Mouse (Mus musculus): ENCODE data around the gene Tsnaxip1. TPM values are rescaled to one million over a fixed set of nuclear protein-coding genes. Genes with fewer than 3 reads are reported as not detected.

Tsnaxip1 gene
- polyA plus RNA-seq, 1 experiment: 0.10 TPM

- no peak for TF ChIP-seq POLR2A (IDR thresholded peaks at IDR 0.05; ENCODE audit: insufficient read length, low read depth)
- TF ChIP-seq USF1 (IDR thresholded peaks at IDR 0.05; ENCODE audit: low read depth): no peak
- TF ChIP-seq MYOG (IDR thresholded peaks at IDR 0.05; ENCODE audit: control insufficient read depth in 1 of 3, insufficient read depth in 1 of 3, insufficient read length in 2 of 3, low read depth in 2 of 3): no peak
- TF ChIP-seq SRF (IDR thresholded peaks at IDR 0.05; ENCODE audit: control insufficient read depth, insufficient read length, low read depth): no peak
- no peak for TF ChIP-seq E2F4 (IDR thresholded peaks at IDR 0.05; ENCODE audit: insufficient read depth)
- no peak for TF ChIP-seq MAX (IDR thresholded peaks at IDR 0.05; ENCODE audit: low read depth)
- TF ChIP-seq REST (IDR thresholded peaks at IDR 0.05; ENCODE audit: insufficient read depth, insufficient read length): no peak
- no peak for TF ChIP-seq CEBPB (IDR thresholded peaks at IDR 0.05; ENCODE audit: insufficient read depth, poor library complexity, severe bottlenecking)
- TF ChIP-seq MYOD1 (IDR thresholded peaks at IDR 0.05; ENCODE audit: control insufficient read depth in 1 of 3, insufficient read length in 2 of 3, low read depth in 2 of 3): no peak
- TF ChIP-seq TCF3 (IDR thresholded peaks at IDR 0.05; ENCODE audit: insufficient read length, low read depth): no peak
- TF ChIP-seq POLR2AphosphoS2 (IDR thresholded peaks at IDR 0.05; ENCODE audit: insufficient read length, low read depth): no peak
- no peak for TF ChIP-seq TCF12 (IDR thresholded peaks at IDR 0.05; ENCODE audit: insufficient read depth, poor library complexity, severe bottlenecking)
- Histone ChIP-seq H3K27me3 (ENCODE audit: control insufficient read depth, insufficient read depth, insufficient read length) (no peaks in the 10 kb centered on the region), H3K4me3 (no peak overlapping the region), H3ac (ENCODE audit: control insufficient read depth, insufficient read length) (no peak overlapping the region), H3K79me2 (ENCODE audit: control insufficient read depth, insufficient read depth) (no peaks in the 10 kb centered on the region), H3K4me2 (ENCODE audit: low read depth) (no peak overlapping the region), H3K36me3 (ENCODE audit: control insufficient read depth, insufficient read depth) (peaks cover 5% of the 10 kb centered on the region)
These were observed 11.7 kb downstream of the Tsnaxip1 start for GRCm38 (mm10) chr8:105839209-105839608.

- Histone ChIP-seq H3K4me2 (ENCODE audit: low read depth) (no peak overlapping the region), H3K4me3 (no peak overlapping the region), H3K79me2 (ENCODE audit: control insufficient read depth, insufficient read depth) (peaks cover 18% of the 10 kb centered on the region), H3K36me3 (ENCODE audit: control insufficient read depth, insufficient read depth) (peaks cover 20% of the 10 kb centered on the region), H3ac (ENCODE audit: control insufficient read depth, insufficient read length) (no peak overlapping the region), H3K27me3 (ENCODE audit: control insufficient read depth, insufficient read depth, insufficient read length) (no peaks in the 10 kb centered on the region)
- TF ChIP-seq SRF (IDR thresholded peaks at IDR 0.05; ENCODE audit: control insufficient read depth, insufficient read length, low read depth): no peak
- no peak for TF ChIP-seq POLR2A (IDR thresholded peaks at IDR 0.05; ENCODE audit: insufficient read length, low read depth)
- TF ChIP-seq POLR2AphosphoS2 (IDR thresholded peaks at IDR 0.05; ENCODE audit: insufficient read length, low read depth): no peak
- TF ChIP-seq MAX (IDR thresholded peaks at IDR 0.05; ENCODE audit: low read depth): no peak
These were observed 19.1 kb downstream of the Tsnaxip1 start for GRCm38 (mm10) chr8:105846678-105847077.

- peaks cover 10% of the 10 kb centered on the region for H3K36me3 ChIP-seq (ENCODE audit: control insufficient read depth, insufficient read depth)
- H3K27me3 ChIP-seq (ENCODE audit: control insufficient read depth, insufficient read depth, insufficient read length): no peaks in the 10 kb centered on the region
- H3ac ChIP-seq (ENCODE audit: control insufficient read depth, insufficient read length): no peak overlapping the region
- peaks cover 18% of the 10 kb centered on the region for H3K79me2 ChIP-seq (ENCODE audit: control insufficient read depth, insufficient read depth)
- H3K4me2 ChIP-seq (ENCODE audit: low read depth): peak overlapping the region; percentile 80
- peak overlapping the region; percentile 57 for H3K4me3 ChIP-seq
- TF ChIP-seq TCF12 (IDR thresholded peaks at IDR 0.05; ENCODE audit: insufficient read depth, poor library complexity, severe bottlenecking) (no peak), REST (IDR thresholded peaks at IDR 0.05; ENCODE audit: insufficient read depth, insufficient read length) (no peak), USF1 (IDR thresholded peaks at IDR 0.05; ENCODE audit: low read depth) (no peak), E2F4 (IDR thresholded peaks at IDR 0.05; ENCODE audit: insufficient read depth) (no peak), SRF (IDR thresholded peaks at IDR 0.05; ENCODE audit: control insufficient read depth, insufficient read length, low read depth) (no peak), POLR2A (IDR thresholded peaks at IDR 0.05; ENCODE audit: insufficient read length, low read depth) (no peak), MYOD1 (IDR thresholded peaks at IDR 0.05; ENCODE audit: control insufficient read depth in 1 of 3, insufficient read length in 2 of 3, low read depth in 2 of 3) (no peak), TCF3 (IDR thresholded peaks at IDR 0.05; ENCODE audit: insufficient read length, low read depth) (no peak)
These were observed 22.5 kb downstream of the Tsnaxip1 start for GRCm38 (mm10) chr8:105850014-105850413.

GRCm38 (mm10) chr8:105850611-105851010 is 23.1 kb downstream of the Tsnaxip1 start:
- no peak for TF ChIP-seq POLR2A (IDR thresholded peaks at IDR 0.05; ENCODE audit: insufficient read length, low read depth)
- no peak for TF ChIP-seq TCF3 (IDR thresholded peaks at IDR 0.05; ENCODE audit: insufficient read length, low read depth)
- no peak for TF ChIP-seq TCF12 (IDR thresholded peaks at IDR 0.05; ENCODE audit: insufficient read depth, poor library complexity, severe bottlenecking)
- TF ChIP-seq E2F4 (IDR thresholded peaks at IDR 0.05; ENCODE audit: insufficient read depth): no peak
- TF ChIP-seq MYOD1 (IDR thresholded peaks at IDR 0.05; ENCODE audit: control insufficient read depth in 1 of 3, insufficient read length in 2 of 3, low read depth in 2 of 3): no peak
- no peak for TF ChIP-seq MYOG (IDR thresholded peaks at IDR 0.05; ENCODE audit: control insufficient read depth in 1 of 3, insufficient read depth in 1 of 3, insufficient read length in 2 of 3, low read depth in 2 of 3)
- TF ChIP-seq MAX (IDR thresholded peaks at IDR 0.05; ENCODE audit: low read depth): no peak
- TF ChIP-seq POLR2AphosphoS2 (IDR thresholded peaks at IDR 0.05; ENCODE audit: insufficient read length, low read depth): no peak
- H3K4me2 ChIP-seq (ENCODE audit: low read depth): peak overlapping the region; percentile 80

GRCm38 (mm10) chr8:105851651-105852143 is 24.2 kb downstream of the Tsnaxip1 start:
- H3K4me3 ChIP-seq: peak overlapping the region; percentile 57
- H3K36me3 ChIP-seq (ENCODE audit: control insufficient read depth, insufficient read depth): peaks cover 9% of the 10 kb centered on the region
- peak overlapping the region; percentile 80 for H3K4me2 ChIP-seq (ENCODE audit: low read depth)
- peak overlapping the region; percentile 7 for H3ac ChIP-seq (ENCODE audit: control insufficient read depth, insufficient read length)
- peaks cover 29% of the 10 kb centered on the region for H3K79me2 ChIP-seq (ENCODE audit: control insufficient read depth, insufficient read depth)
- TF ChIP-seq TCF3 (IDR thresholded peaks at IDR 0.05; ENCODE audit: insufficient read length, low read depth) (no peak), E2F4 (IDR thresholded peaks at IDR 0.05; ENCODE audit: insufficient read depth) (peak; percentile 86), POLR2A (IDR thresholded peaks at IDR 0.05; ENCODE audit: insufficient read length, low read depth) (peak; percentile 99), MYOG (IDR thresholded peaks at IDR 0.05; ENCODE audit: control insufficient read depth in 1 of 3, insufficient read depth in 1 of 3, insufficient read length in 2 of 3, low read depth in 2 of 3) (peak in 1 of 3 experiments; percentile 32), POLR2AphosphoS2 (IDR thresholded peaks at IDR 0.05; ENCODE audit: insufficient read length, low read depth) (peak; percentile 97)
- H3K27me3 ChIP-seq (ENCODE audit: control insufficient read depth, insufficient read depth, insufficient read length): no peaks in the 10 kb centered on the region

More at GRCm38 (mm10) chr8:105850611-105851010, 23.1 kb downstream of the Tsnaxip1 start:
- peaks cover 18% of the 10 kb centered on the region for H3K79me2 ChIP-seq (ENCODE audit: control insufficient read depth, insufficient read depth)
- H3ac ChIP-seq (ENCODE audit: control insufficient read depth, insufficient read length): no peak overlapping the region
- H3K36me3 ChIP-seq (ENCODE audit: control insufficient read depth, insufficient read depth): peaks cover 9% of the 10 kb centered on the region
- H3K27me3 ChIP-seq (ENCODE audit: control insufficient read depth, insufficient read depth, insufficient read length): no peaks in the 10 kb centered on the region
- H3K4me3 ChIP-seq: peak overlapping the region; percentile 57

All from myocyte (in vitro differentiated cells).